Mouse (Mus musculus) right cerebral cortex, postnatal 10 days (tissue): Measurements from ENCODE around the gene Gm2030.
"Not testable (repeated sequence)": the region's sequence is repeated elsewhere in the genome, so short reads cannot be mapped to it uniquely, and the experiment has no call there.

ENCODE experiments used
- DNase-seq, 2 experiments: peaks; one replicate each; pipeline ENCODE4 v3.0.0; 2021; ENCODE audit warnings: low spot score in 2 of 2

Gene Gm2030

GRCm38 (mm10) chrX:26309944-26310343, at the start of gene Gm2030:
Gene Gm2030, minus strand, starts transcription at chrX:26310044.
- DNase-seq, result not testable (repeated sequence)
